Mouse (Mus musculus) activated CD4-positive, CD25-positive, alpha-beta regulatory T cell (primary cell): ENCODE data around the gene Cpa1. TPM values are rescaled to one million over a fixed set of nuclear protein-coding genes. Genes with fewer than 3 reads are reported as not detected.

Experiments
- polyA plus RNA-seq, 2 experiments: library from polyadenylated mRNA; unstranded; fragments of 100-300 nt; shearing (Covaris generic); gene quantifications; one replicate each; pipeline ENCODE4 v1.2.1; 2017

Cpa1 gene
- not detected for polyA plus RNA-seq

DNA sequence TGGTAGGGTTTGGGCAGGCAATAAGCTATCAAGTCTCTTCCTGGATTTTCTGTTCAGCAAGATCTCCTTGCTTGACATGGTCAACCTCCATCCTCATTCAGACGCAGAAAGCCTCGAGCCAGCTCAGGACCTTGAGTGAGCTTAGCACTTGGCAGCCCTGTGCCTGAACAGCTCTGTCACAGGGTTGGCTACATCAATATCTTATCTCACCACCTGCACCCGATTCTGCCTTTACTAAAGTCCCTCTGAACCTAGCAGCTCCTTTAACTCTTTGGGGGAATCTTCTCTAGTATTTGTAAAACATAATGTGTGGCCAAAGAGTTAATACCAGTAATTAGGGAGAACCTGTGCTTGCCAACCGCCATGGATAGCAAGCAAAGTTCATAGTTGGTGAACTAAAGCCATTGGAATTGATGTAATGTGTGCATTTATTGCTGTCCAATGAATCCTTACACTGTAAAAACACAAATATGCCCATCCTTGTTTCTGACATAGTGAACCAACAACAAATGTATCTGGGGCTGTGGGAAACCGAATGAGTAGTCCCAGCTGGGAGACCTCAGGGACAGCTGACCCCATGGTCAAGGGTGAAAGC, at the start of gene Cpa1:
Gene Cpa1, plus strand, starts transcription at position 545 of the 595 bp plus-strand sequence.

GRCm38 (mm10) chr6:30610710-30611109, 28.3 kb upstream of the Cpa1 start, which contains the start of gene Cpa5:
Gene Cpa5, plus strand, starts transcription at chr6:30611010.

GRCm38 (mm10) chr6:30693350-30693991, 54.5 kb downstream of the Cpa1 start, which contains the start of gene Cep41:
Gene Cep41, minus strand, starts transcription at chr6:30693749.

Other genes starting within 250 kb of the Cpa1 start
- 10 to 100 TPM; 23.3 to 31.6 TPM for gene Zc3hc1, start 248.2 kb upstream of the Cpa1 start, polyA plus RNA-seq
- gene Klhdc10, start 237.3 kb upstream of the Cpa1 start, polyA plus RNA-seq, result 10 to 100 TPM in 1 of 2 experiments, 1 to 10 TPM in 1; 9.6 to 10.3 TPM
- gene Tmem209, start 129.4 kb upstream of the Cpa1 start, polyA plus RNA-seq, result 10 to 100 TPM; 43.6 to 50.4 TPM
- gene Ssmem1, start 129.4 kb upstream of the Cpa1 start, polyA plus RNA-seq, result under 1 TPM in 1 of 2 experiments, not detected in 1; 0.39 TPM
- under 1 TPM in 1 of 2 experiments, not detected in 1; 0.12 TPM for gene Cpa2, start 97.6 kb upstream of the Cpa1 start, polyA plus RNA-seq
- under 1 TPM in 1 of 2 experiments, not detected in 1; 0.06 TPM for gene Cpa4, start 70.8 kb upstream of the Cpa1 start, polyA plus RNA-seq
- gene Cpa5, start 28.2 kb upstream of the Cpa1 start, polyA plus RNA-seq, result not detected
- 10 to 100 TPM in 1 of 2 experiments, 1 to 10 TPM in 1; 7.9 to 11.0 TPM for gene Cep41, start 54.5 kb downstream of the Cpa1 start, polyA plus RNA-seq
- 1 to 10 TPM in 1 of 2 experiments, under 1 TPM in 1; 0.48 to 1.2 TPM for gene Mest, start 84.3 kb downstream of the Cpa1 start, polyA plus RNA-seq